Mouse (Mus musculus) liver, embryonic 14.5 days (tissue): ENCODE results near the gene Ppp1r13l.

Source experiments
- CTCF ChIP-seq: IDR thresholded peaks from 2 replicates; pipeline ENCODE4 v1.5.1; 2016; ENCODE audit warnings: antibody characterized with exemption, low read depth, control low read depth
- EP300 ChIP-seq: IDR thresholded peaks from 2 replicates; pipeline ENCODE4 v1.6.1; 2016; ENCODE audit warnings: antibody characterized with exemption, low read depth

- TF ChIP-seq CTCF = no peak
- TF ChIP-seq EP300 = no peak
Measured at GRCm38 (mm10) chr7:19341761-19342409, 17.7 kb upstream of the Ppp1r13l start.
